Mouse (Mus musculus): Measurements from ENCODE around the gene Eya2. TPM values are rescaled to one million over a fixed set of nuclear protein-coding genes. Genes with fewer than 3 reads are reported as not detected.
"Not testable (repeated sequence)": the region's sequence is repeated elsewhere in the genome, so short reads cannot be mapped to it uniquely, and the experiment has no call there.

Eya2 gene
- total RNA-seq, 2 experiments from 2014 or later = 1.4 to 1.6 TPM

GRCm38 (mm10) chr2:165757799-165758198 is 163.0 kb downstream of the Eya2 start:
- intact Hi-C loops (cut with DNase I) = no loop called here
- no peak for DNase-seq

- intact Hi-C loops (cut with DNase I) = no loop called here
- DNase-seq = no peak
These were observed 163.7 kb downstream of the Eya2 start for GRCm38 (mm10) chr2:165758534-165758933.

GRCm38 (mm10) chr2:165759421-165759985 is 164.7 kb downstream of the Eya2 start:
- intact Hi-C loops (cut with DNase I) = no loop called here
- no peak for DNase-seq

GRCm38 (mm10) chr2:165768805-165769358 is 174.1 kb downstream of the Eya2 start:
- DNase-seq = no peak
- intact Hi-C loops (cut with DNase I) = no loop called here

- intact Hi-C loops (cut with DNase I) = no loop called here
- DNase-seq = no peak
These were observed 174.6 kb downstream of the Eya2 start for GRCm38 (mm10) chr2:165769375-165769948.

- intact Hi-C loops (cut with DNase I) = loop anchor here (2.0 kb wide), 1 partner anchor 268 kb away; no protein-coding TSS in a partner anchor
- peak; percentile 72 to 75 for DNase-seq
These were observed 184.1 kb downstream of the Eya2 start for GRCm38 (mm10) chr2:165778927-165779326.

GRCm38 (mm10) chr2:165782324-165782723 is 187.5 kb downstream of the Eya2 start:
- intact Hi-C loops (cut with DNase I) = loop anchor here (10.0 kb wide), 1 partner anchor 782 kb away; no protein-coding TSS in a partner anchor
- DNase-seq = peak; percentile 79 to 85

GRCm38 (mm10) chr2:165785312-165786036 is 190.6 kb downstream of the Eya2 start:
- DNase-seq = no peak
- intact Hi-C loops (cut with DNase I) = loop anchor here (10.0 kb wide), 1 partner anchor 779 kb away; no protein-coding TSS in a partner anchor

- DNase-seq = no peak
- intact Hi-C loops (cut with DNase I) = loop anchor here (10.0 kb wide), 1 partner anchor 778 kb away; no protein-coding TSS in a partner anchor
These were observed 191.6 kb downstream of the Eya2 start for GRCm38 (mm10) chr2:165786467-165786866.

- peak; percentile 74 to 75 for DNase-seq
- intact Hi-C loops (cut with DNase I) = loop anchor here (10.0 kb wide), 1 partner anchor 777 kb away; no protein-coding TSS in a partner anchor
These were observed 193.2 kb downstream of the Eya2 start for GRCm38 (mm10) chr2:165788005-165788404.

- intact Hi-C loops (cut with DNase I) = loop anchor here (10.0 kb wide), 1 partner anchor 776 kb away; no protein-coding TSS in a partner anchor
- DNase-seq = no peak
These were observed 194.0 kb downstream of the Eya2 start for GRCm38 (mm10) chr2:165788796-165789195.

- intact Hi-C loops (cut with DNase I) = loop anchor here (10.0 kb wide), 1 partner anchor 775 kb away; no protein-coding TSS in a partner anchor
- DNase-seq = no peak
These were observed 194.8 kb downstream of the Eya2 start for GRCm38 (mm10) chr2:165789667-165790066.

GRCm38 (mm10) chr2:165791026-165791425 is 196.2 kb downstream of the Eya2 start:
- no peak for DNase-seq
- intact Hi-C loops (cut with DNase I) = no loop called here

GRCm38 (mm10) chr2:165791657-165792056 is 196.8 kb downstream of the Eya2 start:
- peak; percentile 59 to 73 for DNase-seq
- intact Hi-C loops (cut with DNase I) = no loop called here

- intact Hi-C loops (cut with DNase I) = no loop called here
- DNase-seq = no peak
These were observed 197.8 kb downstream of the Eya2 start for GRCm38 (mm10) chr2:165792431-165793282.

- no peak for DNase-seq
- intact Hi-C loops (cut with DNase I) = no loop called here
These were observed 198.4 kb downstream of the Eya2 start for GRCm38 (mm10) chr2:165793283-165793638.

- no peak for DNase-seq
- intact Hi-C loops (cut with DNase I) = no loop called here
These were observed 203.0 kb downstream of the Eya2 start for GRCm38 (mm10) chr2:165797876-165798275.

GRCm38 (mm10) chr2:165800174-165800573 is 205.3 kb downstream of the Eya2 start:
- intact Hi-C loops (cut with DNase I); DNase-seq: not testable (repeated sequence)

- DNase-seq = no peak
- intact Hi-C loops (cut with DNase I) = no loop called here
These were observed 213.5 kb downstream of the Eya2 start for GRCm38 (mm10) chr2:165808179-165808975.
